Mouse (Mus musculus) lung, postnatal 36 days (tissue): ENCODE data around the gene Ssh3.
A peak's percentile ranks its signal among the peaks of the same experiment; 100 is the strongest.

Experiments used
- DNase-seq: peaks from one replicate; pipeline ENCODE4 v3.0.0; 2022; ENCODE audit warnings: mixed read lengths

Ssh3 gene

GRCm38 (mm10) chr19:4268566-4269361, at the start of gene Ssh3:
TSS of gene Ssh3 (minus strand) at chr19:4269180.
- peak; percentile 91 for DNase-seq

- DNase-seq, result no peak
Measured at GRCm38 (mm10) chr19:4317181-4317580, 48.2 kb upstream of the Ssh3 start.

DNA sequence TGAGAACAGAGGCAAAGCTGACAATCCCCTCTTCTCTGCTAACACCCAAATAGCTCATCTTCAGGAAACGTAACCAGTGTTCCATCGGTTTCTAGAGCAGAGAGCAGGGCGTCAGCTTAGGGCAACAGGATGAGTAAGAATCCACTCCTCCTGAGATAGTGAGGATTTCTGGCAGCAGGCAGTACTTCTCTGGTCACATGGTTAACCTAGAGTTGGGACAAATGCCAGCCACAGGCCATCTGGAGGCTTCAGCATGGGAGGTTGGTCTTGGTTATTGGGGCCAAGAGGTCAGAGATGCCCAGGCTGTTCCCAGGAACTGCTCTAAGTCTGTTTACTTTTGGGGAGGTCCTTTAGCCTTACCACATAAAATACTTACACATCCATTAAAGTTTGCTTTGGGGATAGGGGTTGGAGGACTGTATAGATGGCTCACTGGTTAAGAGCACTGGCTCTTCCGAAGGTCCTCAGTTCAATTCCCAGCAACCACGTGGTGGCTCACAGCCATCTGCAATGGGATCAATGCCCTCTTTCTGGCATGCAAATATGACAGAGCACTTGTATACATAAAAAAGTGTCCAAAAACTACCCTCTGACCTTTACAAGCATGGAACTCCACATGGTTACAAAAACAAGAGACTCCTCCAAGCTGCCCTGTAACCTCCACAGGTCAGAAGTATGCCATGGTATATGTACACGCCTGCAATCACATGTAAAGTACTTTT, 46.4 kb upstream of the Ssh3 start:
- DNase-seq, result no peak

GRCm38 (mm10) chr19:4309776-4310185, 40.8 kb upstream of the Ssh3 start:
- DNase-seq, result peak; percentile 87

DNA sequence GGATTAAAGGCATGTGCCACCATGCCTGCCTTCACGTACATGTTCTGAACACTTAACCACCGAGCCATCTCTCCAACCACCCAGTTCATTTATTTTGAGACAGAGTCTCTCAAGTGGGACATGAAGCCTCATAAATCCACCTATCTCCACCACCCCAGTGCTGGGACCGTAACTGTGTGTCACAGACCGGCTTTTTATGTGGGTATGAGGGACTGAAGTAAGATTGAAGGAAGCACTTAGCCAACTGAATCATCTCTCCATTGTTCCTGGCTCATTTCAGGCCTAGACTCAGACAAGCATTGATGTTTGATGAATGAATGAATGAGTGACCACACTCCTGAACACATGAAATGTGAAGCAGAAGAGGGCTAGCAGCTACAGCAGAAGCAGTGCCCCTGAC, 40.3 kb upstream of the Ssh3 start:
- DNase-seq, result no peak

DNA sequence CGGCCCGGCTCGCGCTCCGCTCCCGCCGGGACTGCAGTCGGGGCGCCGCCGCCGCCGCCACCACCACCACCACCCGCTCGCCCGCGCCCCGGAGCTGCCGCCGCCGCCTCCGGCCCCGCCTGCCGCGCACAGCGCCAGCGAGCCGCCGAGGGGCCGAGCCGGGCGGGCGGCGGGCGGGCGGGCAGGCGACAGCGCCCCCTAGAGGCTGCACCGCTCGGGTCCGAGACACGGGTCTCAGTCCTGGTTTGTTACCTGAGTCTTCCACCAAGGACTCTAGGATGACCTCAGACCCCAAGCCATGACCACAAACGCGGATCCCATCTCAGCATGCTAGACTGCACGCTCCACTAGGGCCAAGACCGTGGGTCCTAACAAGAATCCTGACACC, 37.2 kb upstream of the Ssh3 start, which contains the start of gene Grk2:
Grk2 (minus strand) TSS at position 33 of the 388 bp plus-strand sequence.
- DNase-seq, result peak; percentile 83

- DNase-seq, result peak; percentile 48
Measured at GRCm38 (mm10) chr19:4305491-4306189, 36.7 kb upstream of the Ssh3 start.

DNA sequence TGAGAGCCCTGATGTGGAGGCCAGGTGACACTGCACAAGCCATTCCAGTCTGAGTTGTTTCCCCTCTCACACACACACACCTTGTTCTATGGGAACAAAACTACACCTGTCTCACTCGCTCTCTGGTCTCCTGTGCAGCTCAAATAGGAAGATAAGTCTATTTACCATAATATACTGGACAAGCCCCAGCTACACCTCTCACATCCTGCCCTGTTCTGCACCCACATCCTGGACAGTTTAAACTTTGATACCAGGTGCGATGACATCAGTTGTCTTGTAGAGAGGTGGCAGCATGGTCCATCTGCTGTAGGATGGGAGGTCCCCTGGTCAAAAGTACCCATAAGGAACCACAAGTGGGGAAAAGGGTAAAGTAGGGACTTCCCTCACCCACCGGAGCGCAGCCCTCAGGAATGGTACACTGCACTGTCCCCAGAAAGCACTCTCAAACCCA, 35.9 kb upstream of the Ssh3 start:
- DNase-seq, result peak; percentile 44

DNA sequence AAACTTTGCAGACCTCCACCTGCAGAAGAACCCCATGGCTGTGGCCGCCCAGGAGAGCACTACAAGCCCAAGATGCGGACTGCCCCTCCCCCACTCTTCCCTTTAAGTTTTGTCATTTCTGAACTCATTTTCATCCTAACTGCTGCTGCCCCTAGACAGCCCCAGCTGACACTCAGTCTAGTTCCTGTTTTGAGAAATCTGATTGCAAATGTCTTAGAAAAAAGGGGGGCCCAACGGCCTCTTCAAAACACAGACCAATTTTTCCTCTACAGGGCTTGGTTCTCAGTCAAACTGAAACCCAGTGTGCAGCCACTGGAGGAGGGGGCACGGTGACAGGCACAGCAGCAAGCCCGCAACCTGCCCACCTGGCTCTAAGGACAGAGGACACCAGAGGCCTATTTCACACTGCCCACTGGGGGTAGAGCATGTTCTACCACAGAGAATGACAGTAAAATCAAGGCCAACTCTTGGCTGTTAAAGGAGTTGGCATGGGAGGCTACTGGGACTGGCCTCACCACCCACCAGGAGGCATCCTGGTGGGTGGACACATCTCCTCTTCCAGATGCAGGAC, 35.4 kb upstream of the Ssh3 start:
- peak; percentile 67 for DNase-seq

DNA sequence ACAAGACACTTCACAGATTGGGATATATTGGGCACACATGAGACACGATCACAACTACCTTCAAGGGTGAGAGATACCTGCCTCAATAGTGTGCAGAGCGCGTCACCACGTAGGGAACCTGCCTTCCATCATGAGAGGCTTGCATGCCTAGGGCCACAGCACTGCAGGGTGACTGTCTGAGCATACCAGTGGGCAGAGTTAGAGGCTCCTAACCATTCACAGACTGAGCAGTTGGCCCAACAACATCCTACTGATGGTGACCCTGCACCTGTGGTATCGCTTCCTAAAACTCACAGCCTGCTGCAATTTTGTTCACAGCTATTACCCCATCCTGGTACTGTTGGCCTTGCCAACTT, 34.6 kb upstream of the Ssh3 start:
- no peak for DNase-seq

- DNase-seq, result no peak
Measured at GRCm38 (mm10) chr19:4302936-4303639, 34.1 kb upstream of the Ssh3 start.

DNA sequence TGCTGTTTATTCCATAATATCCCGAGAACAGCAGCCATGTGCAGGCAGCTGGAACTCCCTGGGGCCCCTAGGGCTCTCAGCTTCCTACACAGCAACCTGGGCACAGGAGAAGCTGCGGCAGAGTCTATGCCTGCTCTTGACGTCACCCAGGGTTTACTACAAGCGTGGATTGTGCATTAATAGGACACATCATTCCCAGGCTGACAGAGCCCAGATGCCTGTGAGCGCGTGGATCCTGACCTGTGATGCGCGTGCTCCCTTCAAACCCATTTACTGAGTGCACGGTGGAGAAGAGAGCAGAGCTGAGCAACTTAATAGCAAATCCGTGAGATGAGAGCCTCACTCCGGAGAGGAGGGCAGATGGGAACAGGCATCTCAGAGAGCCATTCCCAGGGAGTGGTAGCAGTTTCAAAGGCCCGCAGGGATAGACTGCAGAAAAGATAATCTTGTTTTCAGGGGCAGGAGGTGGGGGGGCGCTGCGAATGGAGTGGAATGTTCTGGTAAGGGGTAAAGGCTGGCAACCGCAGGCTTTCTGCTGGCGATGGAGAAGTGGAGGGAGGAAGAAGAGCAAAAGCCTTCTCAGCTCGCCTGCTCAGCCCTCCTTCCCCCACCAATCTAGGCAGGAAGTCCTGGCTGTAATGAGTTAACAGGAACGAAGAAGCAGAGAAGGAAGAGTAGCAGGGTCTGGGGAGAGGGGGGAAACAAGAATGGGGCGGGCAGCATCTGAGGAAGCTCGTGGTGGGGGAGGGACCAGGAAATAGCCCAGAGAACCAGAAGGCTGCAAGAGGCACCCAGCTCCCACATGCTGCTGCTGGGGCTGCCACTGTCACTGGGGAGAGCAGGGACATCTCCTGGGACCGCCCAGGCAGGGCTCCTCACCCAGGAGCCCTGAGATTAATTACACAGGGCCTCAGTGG, 33.0 kb upstream of the Ssh3 start:
- DNase-seq, result peak; percentile 84

DNA sequence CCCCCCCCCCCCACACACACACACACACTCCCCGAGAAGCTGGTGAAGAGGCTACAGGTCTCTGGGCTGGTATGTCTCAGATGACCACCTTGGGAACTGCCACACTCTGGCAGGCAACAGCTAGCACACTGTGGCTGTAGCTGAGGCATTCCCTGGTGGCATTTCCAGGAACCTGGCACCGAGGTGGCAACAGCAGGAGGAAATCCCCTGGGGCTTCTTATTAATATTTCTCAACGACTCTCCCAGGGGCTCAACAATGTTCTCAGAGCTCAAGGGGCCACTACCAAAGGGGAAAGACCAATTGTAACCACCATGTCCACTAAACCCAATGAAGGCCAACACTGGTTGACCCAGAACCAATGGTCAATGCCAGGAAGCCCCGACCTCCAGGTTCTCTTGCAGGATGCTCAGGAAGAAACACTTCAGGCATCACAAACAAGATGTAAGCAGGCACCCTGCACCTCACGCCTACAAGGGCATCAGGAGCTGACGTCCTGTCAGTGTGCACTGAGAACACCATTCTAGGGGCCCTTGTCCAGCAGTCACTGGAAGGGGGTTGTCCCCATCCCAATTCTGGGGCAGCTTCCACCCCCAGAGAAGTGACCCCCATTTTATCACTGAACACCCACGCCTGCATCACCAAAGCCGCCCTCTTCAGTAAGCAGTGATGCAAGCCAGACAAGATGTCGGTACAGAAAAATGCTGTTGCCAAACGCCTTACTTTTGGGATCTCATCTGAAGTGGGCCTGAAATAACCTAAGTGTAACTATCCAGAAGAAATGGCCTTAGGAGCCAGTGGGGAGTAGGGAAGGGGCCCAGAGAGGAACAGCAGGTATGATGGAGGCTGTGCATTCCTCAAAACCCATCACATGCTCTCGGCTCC, 32.1 kb upstream of the Ssh3 start:
- no peak for DNase-seq

DNA sequence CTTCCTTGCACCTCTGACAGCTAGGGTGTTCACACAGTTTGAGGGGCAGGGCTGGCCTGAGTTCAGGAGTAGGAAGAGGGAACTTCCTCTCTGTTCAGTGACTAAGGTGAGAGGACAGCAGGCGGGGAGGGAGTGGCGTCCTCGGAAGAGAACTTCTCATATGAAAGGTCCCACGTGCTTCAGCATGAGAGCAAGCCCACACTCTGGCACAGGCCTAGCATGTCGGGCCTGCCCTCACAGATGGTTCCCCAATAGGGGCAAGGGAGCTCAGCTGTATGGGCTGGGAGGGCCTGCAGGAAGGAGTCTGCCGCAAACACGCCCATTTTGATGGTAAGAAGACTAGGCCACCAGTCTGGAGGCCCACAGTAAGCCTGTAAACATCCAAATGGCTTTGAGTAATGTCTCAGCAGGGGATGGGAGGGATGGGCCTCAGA, 31.3 kb upstream of the Ssh3 start:
- DNase-seq, result peak; percentile 86

DNA sequence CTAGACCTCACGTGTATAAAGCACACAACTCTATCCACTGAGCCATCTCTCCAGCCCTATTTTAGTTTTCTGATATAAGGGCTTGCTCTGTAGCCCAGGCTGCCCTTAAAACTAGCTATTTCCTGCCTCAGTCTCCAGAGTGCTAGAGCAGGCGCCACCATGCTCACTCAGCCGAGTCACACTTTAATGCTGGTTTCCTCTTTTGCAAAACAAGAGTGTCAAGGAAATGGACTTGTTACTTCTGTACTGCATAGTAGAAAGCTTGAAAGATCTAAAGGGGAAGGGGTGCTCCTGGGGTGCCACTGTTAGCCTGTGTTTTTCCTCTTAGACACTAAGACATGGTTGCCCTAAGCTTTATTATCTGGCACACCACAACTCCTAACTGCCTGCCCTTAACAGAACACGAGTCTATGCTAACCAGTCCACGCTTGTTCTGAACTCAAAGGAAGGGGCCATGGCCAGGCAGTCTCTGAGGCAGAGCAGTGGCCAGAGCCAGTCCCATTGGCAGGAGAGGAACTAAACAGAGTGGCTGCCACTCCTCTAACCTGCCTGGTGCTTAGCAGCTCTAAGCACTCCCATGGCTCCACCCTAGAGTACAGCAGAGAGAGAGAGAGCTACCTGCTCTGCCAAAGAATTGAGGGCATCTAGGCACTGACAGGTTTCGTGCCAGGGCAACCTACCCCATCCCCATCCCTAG, 30.7 kb upstream of the Ssh3 start:
- DNase-seq, result peak; percentile 57

DNA sequence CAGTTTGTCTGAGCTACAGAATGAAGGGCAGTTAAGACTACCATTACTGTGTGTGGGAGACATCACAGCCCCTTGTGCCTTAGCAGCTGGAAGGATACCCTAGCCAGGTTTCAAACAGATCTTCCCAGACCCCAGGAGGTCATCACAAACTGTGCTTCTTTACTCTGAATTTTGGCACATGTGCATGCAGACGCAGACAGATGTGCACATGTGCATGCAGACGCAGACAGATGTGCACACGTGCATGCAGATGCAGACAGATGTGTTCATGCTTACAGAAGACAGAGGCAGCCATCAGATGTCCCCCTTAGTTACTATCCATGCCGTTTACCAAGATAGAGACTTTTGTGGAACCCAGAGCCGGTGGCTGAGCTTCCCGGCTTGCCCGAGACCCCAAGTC, 30.1 kb upstream of the Ssh3 start:
- no peak for DNase-seq

- no peak for DNase-seq
Measured at GRCm38 (mm10) chr19:4298322-4299121, 29.5 kb upstream of the Ssh3 start.

DNA sequence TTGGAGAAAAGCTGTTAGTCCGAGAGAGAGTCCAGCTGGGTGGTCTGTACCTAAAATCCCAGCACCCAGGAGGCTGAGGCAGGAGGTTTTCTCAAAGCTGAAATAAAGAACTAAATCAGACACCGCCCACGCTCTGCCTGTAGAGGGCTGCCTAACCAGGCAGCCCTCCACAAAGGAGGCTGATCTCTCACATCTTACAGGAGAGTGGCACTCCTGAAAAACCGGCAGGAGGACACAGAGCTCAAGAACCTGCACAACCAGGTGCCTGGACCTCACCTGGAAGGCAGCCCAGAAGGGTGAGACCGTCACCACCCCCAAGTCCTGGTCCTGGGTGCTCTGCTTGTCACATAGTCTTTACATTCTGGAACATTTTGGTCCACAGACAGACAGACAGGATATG, 28.9 kb upstream of the Ssh3 start:
- peak; percentile 50 for DNase-seq

DNA sequence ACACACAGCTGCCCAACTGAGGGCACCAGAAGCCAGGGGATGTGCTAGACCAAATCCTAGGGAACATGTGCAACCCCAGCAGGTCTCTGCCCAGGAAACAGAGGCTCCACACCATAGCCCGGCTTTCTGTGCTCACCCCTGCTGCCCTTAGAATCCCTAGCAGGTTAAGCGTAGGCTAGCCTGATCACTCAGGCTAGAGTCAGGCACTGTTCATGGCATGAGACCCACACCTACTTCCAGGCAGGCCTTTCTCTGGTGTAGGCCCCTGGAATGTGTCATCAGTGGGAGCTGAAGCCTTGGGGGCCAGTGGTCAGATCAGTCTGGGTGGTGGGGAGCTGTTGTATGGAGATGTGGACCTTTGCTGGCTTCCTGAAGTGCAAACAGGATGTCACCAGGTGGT, 27.6 kb upstream of the Ssh3 start:
- DNase-seq, result no peak
